Mouse (Mus musculus) mammary gland, adult 2 months (tissue): ENCODE measurements around the gene 9430015G10Rik. TPM values are rescaled to one million over a fixed set of nuclear protein-coding genes. Genes with fewer than 3 reads are reported as not detected.

Experiments
- polyA plus RNA-seq: library from polyadenylated mRNA; depleted of rRNA; stranded (reverse); fragments of >200 nt; gene quantifications from 2 replicates; pipeline ENCODE4 v1.2.3, GENCODE M21; 2012; ENCODE audit warnings: low replicate concordance; rRNA removed

Gene 9430015G10Rik
- 27.3 and 33.1 TPM in 2 replicates for polyA plus RNA-seq

DNA sequence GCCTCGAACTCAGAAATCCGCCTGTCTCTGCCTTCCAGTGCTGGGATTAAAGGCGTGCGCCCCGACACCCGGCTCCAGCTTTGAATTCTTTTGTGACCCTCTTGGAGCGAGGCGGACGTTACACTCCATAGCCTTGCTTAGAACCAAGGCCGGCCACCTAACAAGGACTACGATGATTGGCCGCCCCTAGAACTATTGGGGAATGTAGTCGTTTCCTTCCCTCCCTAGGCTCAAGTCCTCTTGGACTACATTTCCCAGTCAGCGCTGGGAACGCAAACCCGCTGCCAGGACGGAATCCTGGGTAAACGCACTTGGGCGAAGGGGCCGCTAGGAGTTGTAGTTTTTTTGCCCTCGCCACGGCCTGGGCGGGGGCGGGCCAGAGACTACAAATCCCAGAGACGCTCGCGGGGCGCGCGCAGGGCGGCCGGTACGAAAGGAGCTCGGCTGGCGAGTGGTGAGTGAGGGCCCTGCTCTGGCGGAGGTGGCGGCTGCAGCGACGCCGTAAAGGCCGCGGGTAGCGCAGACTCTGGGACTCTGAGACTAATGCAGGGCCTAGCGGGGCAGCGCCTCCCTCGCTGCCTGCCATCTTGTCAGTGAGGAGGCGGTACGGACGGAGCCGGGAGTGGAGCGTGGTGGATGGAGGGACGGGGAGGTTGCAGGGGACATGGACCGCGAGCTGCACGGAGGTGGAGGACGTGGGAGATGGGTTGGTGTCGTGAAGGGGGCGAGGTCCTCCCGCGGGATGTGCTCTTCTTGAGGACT, at the start of gene 9430015G10Rik:
TSS of gene 9430015G10Rik (plus strand) at position 413 of the 762 bp plus-strand sequence.

DNA sequence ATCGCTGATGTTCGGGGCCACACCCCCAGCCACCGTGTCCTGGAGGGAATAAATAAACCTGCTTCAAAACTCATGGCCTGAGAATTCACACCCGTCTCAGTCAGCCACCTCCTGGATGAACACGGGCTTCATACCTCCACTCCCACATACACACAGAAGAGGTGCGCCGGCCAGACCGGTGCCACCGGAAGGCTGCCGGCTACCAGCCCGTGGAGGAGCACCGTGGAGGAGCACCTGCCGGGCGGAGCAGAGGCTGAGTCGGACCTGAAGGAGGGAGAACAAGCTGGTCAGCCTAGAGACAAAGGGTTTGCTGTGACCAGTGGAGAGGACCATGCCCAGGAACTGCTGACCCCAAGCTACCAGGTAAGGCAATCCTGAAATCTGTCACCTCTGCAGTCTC, 20.7 kb downstream of the 9430015G10Rik start, which contains the start of gene Rnf223:
TSS of gene Rnf223 (plus strand) at position 78 of the 400 bp plus-strand sequence.

Other genes starting within 250 kb of the 9430015G10Rik start
- gene Tas1r3, start 246.6 kb upstream of the 9430015G10Rik start, polyA plus RNA-seq, result 1.3 and 1.5 TPM in 2 replicates
- 32.4 and 36.2 TPM in 2 replicates for gene Cptp, start 240.5 kb upstream of the 9430015G10Rik start, polyA plus RNA-seq
- 33.7 and 47.4 TPM in 2 replicates for gene Ints11, start 240.4 kb upstream of the 9430015G10Rik start, polyA plus RNA-seq
- gene Pusl1, start 218.2 kb upstream of the 9430015G10Rik start, polyA plus RNA-seq, result 61.9 and 134 TPM in 2 replicates
- 43.7 and 50.5 TPM in 2 replicates for gene Acap3, start 218.2 kb upstream of the 9430015G10Rik start, polyA plus RNA-seq
- gene Ube2j2, start 166.2 kb upstream of the 9430015G10Rik start, polyA plus RNA-seq, result 39.4 and 89.6 TPM in 2 replicates
- 113 and 117 TPM in 2 replicates for gene C1qtnf12, start 147.7 kb upstream of the 9430015G10Rik start, polyA plus RNA-seq
- 5.2 and 10.7 TPM in 2 replicates for gene B3galt6, start 117.3 kb upstream of the 9430015G10Rik start, polyA plus RNA-seq
- gene Sdf4, start 117.1 kb upstream of the 9430015G10Rik start, polyA plus RNA-seq, result 61.5 and 63.6 TPM in 2 replicates
- 28.1 and 40.7 TPM in 2 replicates for gene Tnfrsf4, start 96.1 kb upstream of the 9430015G10Rik start, polyA plus RNA-seq
- 22.0 and 26.1 TPM in 2 replicates for gene Tnfrsf18, start 83.8 kb upstream of the 9430015G10Rik start, polyA plus RNA-seq
- 4.0 and 4.9 TPM in 2 replicates for gene Ttll10, start 50.6 kb upstream of the 9430015G10Rik start, polyA plus RNA-seq
- gene Rnf223, start 20.5 kb downstream of the 9430015G10Rik start, polyA plus RNA-seq, result 0.73 and 0.97 TPM in 2 replicates
- 70.6 and 80.5 TPM in 2 replicates for gene Agrn, start 87.5 kb downstream of the 9430015G10Rik start, polyA plus RNA-seq
- gene Isg15, start 90.8 kb downstream of the 9430015G10Rik start, polyA plus RNA-seq, result 11.3 and 14.2 TPM in 2 replicates
- gene AW011738, start 93.3 kb downstream of the 9430015G10Rik start, polyA plus RNA-seq, result 3.0 and 5.2 TPM in 2 replicates
- 0.53 and 20.4 TPM in 2 replicates for gene Perm1, start 105.9 kb downstream of the 9430015G10Rik start, polyA plus RNA-seq
- 82.7 and 85.1 TPM in 2 replicates for gene Plekhn1, start 124.9 kb downstream of the 9430015G10Rik start, polyA plus RNA-seq
- 78.1 and 93.3 TPM in 2 replicates for gene Noc2l, start 126.0 kb downstream of the 9430015G10Rik start, polyA plus RNA-seq
- 1.2 and 1.8 TPM in 2 replicates for gene Samd11, start 145.7 kb downstream of the 9430015G10Rik start, polyA plus RNA-seq
- not detected in 2 replicates for gene Vmn2r-ps159, start 221.1 kb downstream of the 9430015G10Rik start, polyA plus RNA-seq